Mouse (Mus musculus) neural tube, postnatal 0 days (tissue): ENCODE data around the gene Brpf3. TPM values are rescaled to one million over a fixed set of nuclear protein-coding genes. Genes with fewer than 3 reads are reported as not detected.

Experiments used
- polyA plus RNA-seq: library from polyadenylated mRNA; unstranded; fragments of >200 nt; fragmentation: Nextera tagmentation; extraction: Ambion mirVana; gene quantifications from 2 replicates; pipeline ENCODE4 v1.2.1, GENCODE M21; 2015

Brpf3 gene
- 6.2 and 7.4 TPM in 2 replicates for polyA plus RNA-seq

DNA sequence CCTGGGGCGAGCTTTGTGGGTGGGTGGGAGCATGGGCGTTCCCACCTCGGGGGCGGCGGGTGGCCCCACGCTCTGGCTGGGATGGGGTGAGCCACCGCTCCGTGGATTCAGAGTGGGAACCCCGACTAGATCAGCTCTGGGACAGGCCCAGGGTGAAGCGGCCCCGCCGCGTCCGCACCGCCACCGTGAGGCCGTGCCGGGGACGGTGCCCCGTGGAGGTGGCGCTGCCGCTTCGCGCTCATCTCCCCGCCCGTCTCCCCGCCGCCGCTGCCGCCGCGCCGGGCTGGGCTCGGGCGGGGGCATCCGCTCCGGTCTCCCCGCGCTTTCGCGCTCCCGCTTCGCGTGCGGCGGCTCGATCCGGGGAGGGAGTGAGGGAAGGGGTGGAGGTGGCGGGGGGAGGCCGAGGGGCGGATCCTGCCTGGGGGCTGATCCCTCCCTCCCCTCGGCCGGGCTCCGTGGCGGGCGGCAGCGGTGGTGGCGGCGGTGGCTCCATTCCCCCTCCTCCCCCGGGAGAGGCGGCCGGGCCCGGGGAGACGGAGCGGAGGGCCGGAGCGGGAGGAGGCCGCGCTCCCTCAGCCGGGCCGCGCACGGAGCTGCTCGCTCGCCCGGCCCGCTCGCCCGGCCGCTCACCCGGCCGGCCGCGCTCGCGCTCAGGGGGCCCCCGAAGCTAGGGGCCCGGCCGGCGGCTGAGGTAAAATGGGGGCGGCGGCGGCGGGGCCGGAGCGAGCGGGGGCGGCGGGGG, at the start of gene Brpf3:
Brpf3 (plus strand) TSS at position 420 of the 742 bp plus-strand sequence.

DNA sequence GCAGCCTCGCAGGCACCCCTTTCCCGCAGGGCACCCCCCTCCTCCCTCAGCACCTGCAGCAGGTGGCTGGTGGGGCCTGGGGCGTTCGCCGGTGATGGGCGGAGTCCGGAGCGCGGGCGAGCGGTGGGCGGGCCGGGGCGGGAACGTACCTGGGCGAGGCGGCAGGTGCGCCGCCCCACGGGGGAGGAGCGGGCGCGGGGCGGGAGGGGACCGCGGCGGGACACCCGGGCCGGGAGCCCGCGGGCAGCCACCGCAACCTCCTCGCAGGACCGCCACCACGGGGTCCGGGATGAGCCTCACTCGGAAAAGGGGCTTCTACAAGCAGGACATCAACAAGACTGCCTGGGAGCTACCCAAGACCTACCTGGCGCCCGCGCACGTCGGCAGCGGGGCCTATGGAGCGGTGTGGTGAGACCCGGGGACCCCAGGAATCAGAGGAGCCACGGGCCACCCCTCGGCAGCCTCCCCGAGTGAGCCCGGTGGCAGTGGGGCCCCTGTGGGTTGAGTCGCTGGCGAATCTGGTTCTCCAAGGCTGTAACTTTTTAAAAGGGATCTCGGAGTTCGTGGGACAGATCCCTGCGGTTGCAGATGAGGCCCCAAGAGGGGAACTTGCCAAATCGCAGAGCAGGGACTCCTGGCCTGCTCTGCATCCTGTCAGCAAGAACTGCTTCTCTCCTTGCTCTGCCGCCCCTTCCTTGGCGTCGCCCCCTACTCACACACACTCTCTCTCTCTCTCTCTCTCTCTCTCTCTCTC, 31.6 kb upstream of the Brpf3 start, which contains the start of gene Mapk13:
Mapk13 (plus strand) TSS at position 177 of the 754 bp plus-strand sequence.

DNA sequence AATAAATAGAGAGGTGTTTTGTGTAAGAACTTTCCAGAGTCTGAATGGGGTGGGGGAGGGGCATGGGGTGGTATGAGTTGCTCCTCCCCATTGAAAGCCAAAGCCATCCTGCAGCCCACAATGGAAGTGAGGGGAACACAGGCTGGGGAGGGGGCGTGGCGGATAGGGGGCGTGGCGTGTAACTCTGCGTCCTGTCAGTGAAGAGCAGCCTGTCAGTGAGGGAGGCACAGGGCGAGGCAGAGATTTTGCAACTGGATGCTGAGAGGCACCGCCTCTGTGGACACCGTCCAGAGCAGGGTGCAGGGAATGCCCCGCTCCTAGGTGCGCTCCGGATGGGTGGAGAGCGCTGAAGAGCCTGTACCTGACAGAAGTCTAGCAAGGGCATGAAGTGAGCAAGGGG, 57.3 kb downstream of the Brpf3 start, which contains the start of gene Pnpla1:
Pnpla1 (plus strand) TSS at position 207 of the 400 bp plus-strand sequence.

Other genes starting within 250 kb of the Brpf3 start
- gene Clps, start 240.3 kb upstream of the Brpf3 start, polyA plus RNA-seq = not detected in 2 replicates
- 27.5 and 31.4 TPM in 2 replicates for gene Lhfpl5, start 225.4 kb upstream of the Brpf3 start, polyA plus RNA-seq
- 91.1 and 96.2 TPM in 2 replicates for gene Srpk1, start 178.4 kb upstream of the Brpf3 start, polyA plus RNA-seq
- 0.84 and 1.4 TPM in 2 replicates for gene Slc26a8, start 110.9 kb upstream of the Brpf3 start, polyA plus RNA-seq
- 21.0 and 22.4 TPM in 2 replicates for gene Mapk14, start 109.8 kb upstream of the Brpf3 start, polyA plus RNA-seq
- gene AC170998.1, start 75.0 kb upstream of the Brpf3 start, polyA plus RNA-seq = 1.6 and 2.3 TPM in 2 replicates
- 0.73 and 1.0 TPM in 2 replicates for gene Mapk13, start 31.8 kb upstream of the Brpf3 start, polyA plus RNA-seq
- gene Pnpla1, start 57.3 kb downstream of the Brpf3 start, polyA plus RNA-seq = 0.10 and 0.12 TPM in 2 replicates
- gene 4930539E08Rik, start 114.2 kb downstream of the Brpf3 start, polyA plus RNA-seq = 1.1 and 1.7 TPM in 2 replicates
- gene Pxt1, start 142.8 kb downstream of the Brpf3 start, polyA plus RNA-seq = 0.23 TPM in 2 replicates
- gene Kctd20, start 150.9 kb downstream of the Brpf3 start, polyA plus RNA-seq = 48.4 TPM in 2 replicates
- 43.8 and 50.4 TPM in 2 replicates for gene Stk38, start 206.9 kb downstream of the Brpf3 start, polyA plus RNA-seq
- 254 and 261 TPM in 2 replicates for gene Srsf3, start 231.5 kb downstream of the Brpf3 start, polyA plus RNA-seq